Mouse (Mus musculus) right cerebral cortex, postnatal 4 days (tissue): ENCODE data around the gene Slc25a48.

ENCODE experiments used
- DNase-seq: peaks from one replicate; pipeline ENCODE4 v3.0.0-alpha.2; 2022

The Slc25a48 gene

GRCm38 (mm10) chr13:56513595-56513994, 75.4 kb downstream of the Slc25a48 start:
- no peak for DNase-seq

- DNase-seq, result no peak
These were observed 78.2 kb downstream of the Slc25a48 start for GRCm38 (mm10) chr13:56516311-56516710.

- DNase-seq, result no peak
These were observed 78.7 kb downstream of the Slc25a48 start for GRCm38 (mm10) chr13:56516816-56517215.

- peak; percentile 80 for DNase-seq
These were observed 84.1 kb downstream of the Slc25a48 start, which contains the start of gene Fbxl21 for GRCm38 (mm10) chr13:56522081-56522820. Fbxl21 (plus strand) TSS chr13:56522472.

GRCm38 (mm10) chr13:56522821-56523167, 84.6 kb downstream of the Slc25a48 start:
- DNase-seq, result no peak
